Mouse (Mus musculus) kidney, adult 2 months (tissue): ENCODE measurements at regions not wholly inside any gene's neighbourhood (a gene's known extent, or its start where the extent isn't known, plus 50 kb on each side); places are given as distances from the start of the nearest gene placed in this dataset.
A peak's percentile ranks its signal among the peaks of the same experiment; 100 is the strongest.

Source experiments
- DNase-seq: peaks from one replicate; pipeline ENCODE4 v3.0.0; 2021
- H3K27ac ChIP-seq: fragments of 200-500 bp; 2 replicates; pipeline ENCODE4 v1.5.1; 2012; ENCODE audit warnings: low read depth, low read length, control low read depth, inconsistent platforms; ENCODE audit not compliant: insufficient read depth
- H3K27me3 ChIP-seq: fragments of 200-500 bp; replicated peaks from 2 replicates; pipeline ENCODE4 v1.6.1; 2012; ENCODE audit warnings: mild to moderate bottlenecking, moderate library complexity, low read length, inconsistent platforms; ENCODE audit not compliant: control insufficient read depth, insufficient read depth
- H3K36me3 ChIP-seq: fragments of 200-500 bp; 2 replicates; pipeline ENCODE4 v1.6.1; 2012; ENCODE audit warnings: mild to moderate bottlenecking, moderate library complexity, low read length, inconsistent platforms; ENCODE audit not compliant: control insufficient read depth, insufficient read depth
- H3K4me1 ChIP-seq: fragments of 200-500 bp; 2 replicates; pipeline ENCODE4 v1.6.1; 2011; ENCODE audit warnings: low read length; ENCODE audit not compliant: control insufficient read depth, insufficient read depth
- H3K4me3 ChIP-seq: fragments of 200-500 bp; 2 replicates; pipeline ENCODE4 v1.5.1; 2011; ENCODE audit warnings: mild to moderate bottlenecking, low read depth, low read length, control low read depth; ENCODE audit not compliant: insufficient read depth
- CTCF ChIP-seq: fragments of 200-500 bp; conservative IDR thresholded peaks from 2 replicates; pipeline ENCODE4 v1.5.1; 2011; ENCODE audit warnings: low read depth, mild to moderate bottlenecking, control low read depth, low read length, moderate library complexity, mixed read lengths; ENCODE audit not compliant: insufficient read depth, insufficient read length
- POLR2A ChIP-seq: fragments of 200-500 bp; IDR thresholded peaks from one replicate; pipeline ENCODE4 v1.6.1; 2011; ENCODE audit warnings: low read depth, low read length, control low read depth
- WGBS: fragments of 180-500 bp; shearing (Covaris S2); methylation state at CpG from one replicate; pipeline ENCODE4 v1.1.7; 2018; 5-methylcytosine and 5-hydroxymethylcytosine counted together

DNA sequence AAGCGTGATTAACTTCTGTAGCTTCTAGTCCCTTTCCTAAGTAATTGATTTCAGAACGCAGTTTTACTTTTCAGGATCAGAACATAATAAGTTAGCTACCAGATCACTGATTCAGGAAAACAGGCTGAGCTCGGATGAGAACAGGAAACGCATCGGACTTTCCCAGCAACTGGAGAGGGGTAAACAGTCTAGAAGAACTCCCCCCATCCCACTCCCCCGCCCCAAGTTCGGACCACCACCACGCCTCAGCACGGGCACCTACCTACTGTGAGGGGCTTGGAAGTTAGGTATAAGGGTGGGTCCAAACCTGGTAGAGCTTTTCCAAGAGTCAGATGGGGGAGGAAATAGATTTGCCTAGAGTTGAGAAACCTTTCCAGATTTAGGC, 76.1 kb downstream of the Kcnrg start:
- H3K4me3 ChIP-seq: peak overlapping the region; percentile 74
- WGBS: 33% methylated on average over 9 of the region's 9 CpGs
- no peaks in the 10 kb centered on the region for H3K36me3 ChIP-seq
- no peak for DNase-seq
- peaks cover 6% of the 10 kb centered on the region; the same call in 1 of the 2 replicates for H3K4me1 ChIP-seq
- no peak for TF ChIP-seq POLR2A
- no peak for TF ChIP-seq CTCF
- no peaks in the 10 kb centered on the region; the same call in 1 of the 2 replicates for H3K27me3 ChIP-seq
- peak overlapping the region; percentile 95 for H3K27ac ChIP-seq

DNA sequence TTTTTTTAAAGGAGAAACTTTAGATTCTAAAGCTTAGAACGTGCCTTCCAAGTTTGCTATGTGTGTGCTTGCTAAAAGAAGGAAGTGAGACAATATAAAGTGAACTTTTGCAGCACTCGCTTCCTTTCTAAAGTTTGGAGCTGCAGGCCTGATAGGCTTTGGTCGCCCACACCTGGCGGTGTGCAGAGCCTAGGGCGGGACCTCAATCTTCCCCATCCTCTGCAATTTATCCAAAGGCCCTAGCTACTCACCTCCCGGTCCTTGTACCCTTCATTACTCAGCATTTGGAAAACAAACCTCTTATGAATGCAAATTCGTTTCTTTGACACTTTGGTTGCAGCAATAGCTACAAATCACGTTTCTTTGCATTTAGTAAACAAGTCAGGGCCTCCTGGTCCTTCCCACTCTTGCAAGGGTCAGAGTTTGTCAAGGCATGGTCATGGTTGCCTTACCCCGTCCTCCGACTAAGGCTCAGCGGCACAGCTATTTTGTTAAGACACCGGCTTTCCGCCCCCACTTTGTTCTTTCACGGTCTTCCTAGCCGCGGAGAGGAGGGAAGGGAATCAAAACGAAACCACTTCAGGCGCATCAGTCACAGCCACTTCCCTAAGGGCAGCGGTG, 76.6 kb downstream of the Kcnrg start:
- Histone ChIP-seq H3K27ac (peak overlapping the region; percentile 95), H3K4me3 (peak overlapping the region; percentile 37; the same call in 1 of the 2 replicates), H3K36me3 (no peaks in the 10 kb centered on the region), H3K27me3 (no peaks in the 10 kb centered on the region; the same call in 1 of the 2 replicates), H3K4me1 (peaks cover 6% of the 10 kb centered on the region; the same call in 1 of the 2 replicates)
- peak; percentile 38 for DNase-seq
- WGBS: 61% methylated on average over 19 of the region's 19 CpGs
- no peak for TF ChIP-seq CTCF
- TF ChIP-seq POLR2A: no peak

DNA sequence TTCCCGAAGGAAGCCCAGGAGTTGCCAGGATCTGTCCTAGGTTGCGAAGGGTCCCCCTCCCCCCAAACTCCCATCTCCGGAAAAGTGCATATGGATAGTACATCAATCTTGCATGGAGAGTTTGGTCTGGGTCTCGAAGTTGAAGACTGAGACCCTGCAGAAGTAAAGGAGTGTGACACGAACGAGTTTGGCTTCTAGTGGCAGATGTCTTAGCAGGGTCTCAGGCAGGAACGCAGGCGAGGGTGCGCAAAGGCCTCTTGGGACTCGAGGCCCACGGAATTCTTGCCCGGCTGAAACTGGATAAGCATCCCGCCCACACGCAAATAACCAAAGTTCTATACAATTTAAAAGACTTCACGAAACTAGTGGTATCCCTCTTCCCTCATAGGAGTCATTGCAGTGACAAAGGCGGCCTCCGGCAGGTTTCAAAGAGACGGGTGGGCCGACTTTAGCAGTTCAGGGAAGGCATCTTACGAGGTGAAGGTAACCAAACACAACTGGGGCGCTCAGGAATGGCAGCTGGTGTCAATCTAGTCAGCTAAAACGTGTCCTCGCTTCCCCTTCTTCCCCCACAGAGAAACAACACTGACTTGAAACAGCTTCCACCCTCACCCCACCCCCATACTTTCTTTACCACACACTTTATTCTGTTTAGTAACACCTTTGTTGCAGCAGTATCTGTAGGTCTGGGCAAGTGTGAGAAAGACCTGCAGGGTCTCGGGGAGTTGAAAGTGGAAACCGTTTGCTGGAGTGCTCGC, 77.4 kb downstream of the Kcnrg start:
- no peak for DNase-seq
- 82% methylated on average over 26 of the region's 26 CpGs for WGBS
- TF ChIP-seq POLR2A: no peak
- TF ChIP-seq CTCF: no peak
- Histone ChIP-seq H3K4me3 (peak overlapping the region; percentile 37; the same call in 1 of the 2 replicates), H3K4me1 (peaks cover 3% of the 10 kb centered on the region; the same call in 1 of the 2 replicates), H3K27me3 (no peaks in the 10 kb centered on the region; the same call in 1 of the 2 replicates), H3K36me3 (no peaks in the 10 kb centered on the region), H3K27ac (peak overlapping the region; percentile 95)

DNA sequence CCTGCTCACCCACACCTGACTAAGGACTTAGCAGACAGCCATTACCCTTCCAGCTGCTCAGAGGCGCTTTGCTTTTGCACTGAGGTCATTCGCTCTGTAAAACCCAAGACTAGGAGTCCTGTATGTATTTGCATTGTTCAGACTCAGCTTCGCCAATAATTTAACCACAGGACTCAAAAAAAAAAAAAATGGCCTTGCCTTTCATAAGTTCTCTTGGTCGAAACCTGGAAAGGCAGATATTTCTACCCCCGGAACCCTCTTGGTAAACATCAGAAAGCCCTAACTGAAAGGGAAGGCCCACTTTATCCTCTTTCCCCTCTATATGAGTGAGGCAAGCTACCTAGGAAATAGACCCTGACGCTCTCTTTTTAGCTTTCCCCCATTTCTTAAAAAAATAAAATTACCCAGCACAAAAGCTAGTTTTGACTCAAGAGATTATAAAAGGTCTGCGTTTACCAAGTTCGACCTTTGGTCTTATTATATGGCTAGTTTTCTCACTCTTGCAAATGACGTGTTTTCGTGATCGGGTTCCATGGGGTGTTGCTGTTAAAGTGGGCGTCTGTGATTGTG, 78.1 kb downstream of the Kcnrg start:
- DNase-seq: no peak
- no peaks in the 10 kb centered on the region for H3K36me3 ChIP-seq
- no peak for TF ChIP-seq POLR2A
- no peak for TF ChIP-seq CTCF
- WGBS: 95% methylated on average over 12 of the region's 12 CpGs
- no peak overlapping the region for H3K4me3 ChIP-seq
- H3K27ac ChIP-seq: no peak overlapping the region
- H3K4me1 ChIP-seq: peaks cover 3% of the 10 kb centered on the region; the same call in 1 of the 2 replicates
- H3K27me3 ChIP-seq: no peaks in the 10 kb centered on the region; the same call in 1 of the 2 replicates

DNA sequence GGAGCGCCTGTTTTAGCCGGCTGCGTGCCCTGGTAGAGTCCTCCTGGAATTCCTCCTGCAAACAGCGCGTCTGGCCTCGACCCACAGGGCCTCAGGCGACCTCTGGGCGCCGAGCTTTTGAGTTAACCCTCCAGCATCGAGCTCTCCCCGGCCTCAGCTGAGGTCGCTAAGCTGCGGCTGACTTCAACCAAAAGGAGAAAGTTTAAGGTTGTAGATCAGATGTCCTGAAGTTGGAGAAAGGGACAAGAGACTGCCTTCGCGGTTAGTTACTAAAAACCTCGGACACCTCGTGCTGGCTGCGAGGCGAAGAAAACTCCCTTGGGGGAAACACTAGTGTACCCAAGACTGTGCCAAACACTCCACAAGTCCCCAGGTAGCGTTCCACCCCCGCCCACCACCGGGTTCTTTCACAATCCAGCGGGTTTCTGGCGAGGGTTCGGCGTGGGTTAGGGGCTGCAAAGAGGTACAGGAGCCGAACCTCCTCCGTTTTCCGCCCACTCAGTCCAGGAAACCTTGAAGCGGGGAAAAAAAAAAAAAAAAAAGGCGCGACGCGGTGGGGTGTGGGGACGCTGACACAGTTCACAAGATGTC, 78.9 kb downstream of the Kcnrg start:
- H3K27ac ChIP-seq: no peak overlapping the region
- DNase-seq: peak; percentile 30
- H3K4me3 ChIP-seq: no peak overlapping the region
- no peaks in the 10 kb centered on the region for H3K36me3 ChIP-seq
- WGBS: 34% methylated on average over 35 of the region's 35 CpGs
- H3K4me1 ChIP-seq: peaks cover 3% of the 10 kb centered on the region; the same call in 1 of the 2 replicates
- no peak for TF ChIP-seq POLR2A
- TF ChIP-seq CTCF: no peak
- H3K27me3 ChIP-seq: no peaks in the 10 kb centered on the region; the same call in 1 of the 2 replicates

DNA sequence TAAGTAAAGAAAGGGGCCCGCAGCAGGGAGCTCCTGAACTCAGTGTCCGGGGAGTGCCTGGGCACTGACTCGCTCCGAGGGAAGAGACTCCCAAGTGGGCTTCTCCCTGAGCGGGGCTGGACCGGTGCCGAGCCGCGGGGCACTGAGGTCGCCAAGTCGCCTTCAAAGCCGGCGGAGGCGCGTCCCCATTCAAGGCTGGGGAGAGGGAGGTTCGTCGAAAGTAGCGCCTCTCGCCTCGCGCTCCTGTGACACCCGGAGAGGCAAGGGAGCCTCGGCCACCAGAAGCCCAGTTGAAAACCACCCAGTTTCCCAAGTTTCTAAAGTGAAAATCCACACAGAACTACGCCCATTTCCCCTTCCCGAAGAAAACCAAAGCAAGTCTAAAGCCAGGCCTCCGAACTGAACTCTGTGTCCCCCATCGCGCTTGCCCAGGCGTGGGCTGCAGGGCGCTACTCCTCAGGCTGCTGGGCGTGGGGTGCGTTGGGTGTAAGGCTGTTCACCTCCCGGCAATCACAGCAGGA, 79.6 kb downstream of the Kcnrg start:
- H3K27ac ChIP-seq: no peak overlapping the region
- H3K27me3 ChIP-seq: no peaks in the 10 kb centered on the region; the same call in 1 of the 2 replicates
- 1% methylated on average over 33 of the region's 33 CpGs for WGBS

More for the DNA sequence above, 79.6 kb downstream of the Kcnrg start:
- H3K4me3 ChIP-seq: peak overlapping the region; percentile 57
- peaks cover 3% of the 10 kb centered on the region; the same call in 1 of the 2 replicates for H3K4me1 ChIP-seq
- TF ChIP-seq POLR2A (no peak), CTCF (no peak)
- DNase-seq: peak; percentile 55
- no peaks in the 10 kb centered on the region for H3K36me3 ChIP-seq
